ENCODE assay signal across 8 mouse cellular contexts in genomic region chr10:93162276-93162971, GRCm38 (mm10). TPM values are rescaled to one million over a fixed set of nuclear protein-coding genes. Genes with fewer than 3 reads are reported as not detected.
DNase-seq lines count a peak whose midpoint lies in the region; ATAC-seq and TF ChIP-seq lines count a peak whose summit lies in the region.

No protein-coding gene starts in this region.

- intact Hi-C loops in left cerebral cortex, postnatal 14 days (cut with DNase I) = loop anchor here (5.0 to 10.0 kb wide), 5 partner anchors 50 to 262 kb away; partner anchors contain the start of gene Cfap54
- intact Hi-C loops in left cerebral cortex, postnatal 36 days (cut with DNase I) = loop anchor here (5.0 to 10.0 kb wide), 4 partner anchors 78 to 270 kb away; partner anchors contain the start of gene Cfap54

- H3K9ac ChIP-seq in heart, embryonic 15.5 days = peak overlapping the region; percentile 97
- H3K9ac ChIP-seq in MEL (ENCODE audit: control insufficient read depth, low read depth, low read length, poor library complexity, severe bottlenecking) = peak overlapping the region; percentile 99
- peak overlapping the region; percentile 97; the same call in 1 of the 2 replicates for H3K9ac ChIP-seq in midbrain, embryonic 14.5 days (replicated peaks; ENCODE audit: low read length)

- H3K27ac ChIP-seq in heart, embryonic 15.5 days = peak overlapping the region; percentile 99
- H3K27ac ChIP-seq in MEL (ENCODE audit: control insufficient read depth, low read depth, low read length) = peak overlapping the region; percentile 90
- H3K27ac ChIP-seq in hindbrain, embryonic 10.5 days = peak overlapping the region; percentile 99
- H3K27ac ChIP-seq in midbrain, embryonic 14.5 days (replicated peaks; ENCODE audit: low read depth, low read length) = peak overlapping the region; percentile 99

- H3K27me3 ChIP-seq in heart, embryonic 15.5 days = no peaks in the 10 kb centered on the region
- H3K27me3 ChIP-seq in MEL (ENCODE audit: control insufficient read depth in 1 of 2, insufficient read depth in 2 of 2, low read length in 2 of 2) = no peaks in the 10 kb centered on the region
- H3K27me3 ChIP-seq in hindbrain, embryonic 10.5 days (ENCODE audit: insufficient read depth, poor library complexity, severe bottlenecking) = no peaks in the 10 kb centered on the region
- no peaks in the 10 kb centered on the region for H3K27me3 ChIP-seq in midbrain, embryonic 14.5 days (ENCODE audit: control insufficient read depth, insufficient read depth, low read length)

- peaks cover 33% of the 10 kb centered on the region for H3K4me1 ChIP-seq in heart, embryonic 15.5 days (replicated peaks)
- peaks cover 13 to 20% of the 10 kb centered on the region in 2 experiments for H3K4me1 ChIP-seq in MEL (ENCODE audit: control insufficient read depth in 1 of 2, insufficient read depth in 2 of 2, low read length in 2 of 2)
- peaks cover 58% of the 10 kb centered on the region for H3K4me1 ChIP-seq in hindbrain, embryonic 10.5 days (replicated peaks)
- peaks cover 38% of the 10 kb centered on the region for H3K4me1 ChIP-seq in midbrain, embryonic 14.5 days (ENCODE audit: control insufficient read depth, insufficient read depth, low read length)

- H3K4me2 ChIP-seq in heart, embryonic 15.5 days = peak overlapping the region; percentile 76
- peak overlapping the region; percentile 64 for H3K4me2 ChIP-seq in midbrain, embryonic 14.5 days (ENCODE audit: low read length)

- H3K36me3 ChIP-seq in heart, embryonic 15.5 days = no peaks in the 10 kb centered on the region
- H3K36me3 ChIP-seq in MEL (ENCODE audit: control insufficient read depth in 1 of 2, insufficient read depth in 2 of 2, low read length in 2 of 2) = peaks cover 0 to 33% of the 10 kb centered on the region in 2 experiments; a peak in 3 of 4 replicates
- no peaks in the 10 kb centered on the region for H3K36me3 ChIP-seq in hindbrain, embryonic 10.5 days
- H3K36me3 ChIP-seq in midbrain, embryonic 14.5 days (ENCODE audit: control insufficient read depth, insufficient read depth, low read length) = no peaks in the 10 kb centered on the region

- DNase-seq in heart, adult 18-20 months = no peak
- peak; percentile 55 for DNase-seq in MEL (ENCODE audit: low read depth, low spot score)
- no peak for DNase-seq in hindbrain, embryonic 10.5 days (ENCODE audit: low spot score)
- peak; percentile 68 for DNase-seq in midbrain, embryonic 14.5 days
- DNase-seq in left cerebral cortex, postnatal 14 days (ENCODE audit: low spot score in 2 of 2) = no peak
- no peak for DNase-seq in left cerebral cortex, postnatal 36 days (ENCODE audit: low spot score in 2 of 2)
- no peak for DNase-seq in cerebellum, postnatal 36 days

- 27% methylated on average over 11 of the region's 11 CpGs for WGBS in heart, embryonic 15.5 days
- whole genome bisulfite sequencing in hindbrain, embryonic 10.5 days = 11% methylated on average over 11 of the region's 11 CpGs
- WGBS in midbrain, embryonic 14.5 days = 5% methylated on average over 11 of the region's 11 CpGs

- H3K79me2 ChIP-seq in MEL (ENCODE audit: control insufficient read depth, insufficient read depth, low read length, poor library complexity) = peaks cover 55% of the 10 kb centered on the region

- peak overlapping the region; percentile 91 for H3K4me3 ChIP-seq in heart, embryonic 15.5 days
- peak overlapping the region; percentile 86 to 99 for H3K4me3 ChIP-seq in MEL (ENCODE audit: control insufficient read depth in 1 of 2, insufficient read depth in 1 of 2, low read depth in 2 of 2, low read length in 2 of 2)
- H3K4me3 ChIP-seq in hindbrain, embryonic 10.5 days = peak overlapping the region; percentile 99
- peak overlapping the region; percentile 98 for H3K4me3 ChIP-seq in midbrain, embryonic 14.5 days (replicated peaks; ENCODE audit: low read depth, low read length)

- TF ChIP-seq CTCF in MEL (IDR thresholded peaks at IDR 0.05 in 2 of 3, conservative IDR thresholded peaks at IDR 0.05 in 1 of 3; ENCODE audit: control insufficient read depth in 1 of 3, insufficient read depth in 1 of 3, low read depth in 2 of 3, low read length in 3 of 3, poor library complexity in 1 of 3, severe bottlenecking in 1 of 3) = no peak

- no peak for TF ChIP-seq RAD21 in MEL (IDR thresholded peaks at IDR 0.05; ENCODE audit: low read depth, low read length)

- ATAC-seq in heart, embryonic 15.5 days (replicated peaks; ENCODE audit: insufficient number of reproducible peaks, insufficient read depth, low FRiP score, low read depth) = no peak
- ATAC-seq in midbrain, embryonic 14.5 days (ENCODE audit: low FRiP score, low TSS enrichment) = no peak

- TF ChIP-seq EP300 in MEL (IDR thresholded peaks at IDR 0.05; ENCODE audit: low read depth in 1 of 2, low read length in 2 of 2) = no peak

- no peaks in the 10 kb centered on the region for H3K9me3 ChIP-seq in heart, embryonic 15.5 days (replicated peaks)
- H3K9me3 ChIP-seq in MEL (replicated peaks; ENCODE audit: insufficient read depth, low read length) = no peaks in the 10 kb centered on the region
- no peaks in the 10 kb centered on the region for H3K9me3 ChIP-seq in hindbrain, embryonic 10.5 days
- H3K9me3 ChIP-seq in midbrain, embryonic 14.5 days (ENCODE audit: control insufficient read depth, low read length) = no peaks in the 10 kb centered on the region

- TF ChIP-seq POLR2A in MEL (IDR thresholded peaks at IDR 0.05; ENCODE audit: control insufficient read depth in 1 of 2, insufficient read depth in 1 of 2, low read depth in 1 of 2, low read length in 2 of 2, poor library complexity in 1 of 2) = no peak

TF ChIP-seq in MEL, 35 proteins besides CTCF, POLR2A, EP300 and RAD21 (continues in another document):
- TF ChIP-seq CHD1 (IDR thresholded peaks at IDR 0.05; ENCODE audit: low read depth, low read length) (peak; percentile 65; the same call in 1 of the 2 replicates), ZMIZ1 (IDR thresholded peaks at IDR 0.05; ENCODE audit: low read depth, low read length) (no peak), MAX (IDR thresholded peaks at IDR 0.05; ENCODE audit: low read length) (no peak), USF2 (IDR thresholded peaks at IDR 0.05; ENCODE audit: borderline replicate concordance in 1 of 2, insufficient read depth in 1 of 2, low read depth in 1 of 2, low read length in 2 of 2) (no peak), MAZ (IDR thresholded peaks at IDR 0.05; ENCODE audit: low read depth, low read length) (no peak), POLR2AphosphoS2 (IDR thresholded peaks at IDR 0.05; ENCODE audit: low read length) (no peak), TAL1 (IDR thresholded peaks at IDR 0.05; ENCODE audit: low read length) (no peak), UBTF (IDR thresholded peaks at IDR 0.05; ENCODE audit: borderline replicate concordance, insufficient read depth, low read depth, low read length) (no peak), MEF2A (IDR thresholded peaks at IDR 0.05; ENCODE audit: extremely low read depth, insufficient replicate concordance, low read depth, low read length, poor library complexity, severe bottlenecking) (no peak), ETS1 (IDR thresholded peaks at IDR 0.05; ENCODE audit: low read depth, low read length) (0 out of 2 replicates have a peak, but pooled peaks have one; percentile 8), MAFK (IDR thresholded peaks at IDR 0.05; ENCODE audit: borderline replicate concordance, low read depth, low read length) (no peak), GATA1 (IDR thresholded peaks at IDR 0.05; ENCODE audit: low read depth, low read length) (peak; percentile 86), MXI1 (IDR thresholded peaks at IDR 0.05; ENCODE audit: low read depth, low read length) (no peak; the same call in 1 of the 2 replicates), TBP (IDR thresholded peaks at IDR 0.05; ENCODE audit: low read depth, low read length) (no peak), RCOR1 (IDR thresholded peaks at IDR 0.05; ENCODE audit: low read depth, low read length) (no peak), USF1 (IDR thresholded peaks at IDR 0.05; ENCODE audit: low read depth, low read length) (no peak), E2F4 (IDR thresholded peaks at IDR 0.05; ENCODE audit: borderline replicate concordance, low read depth, low read length) (no peak), SMC3 (IDR thresholded peaks at IDR 0.05; ENCODE audit: low read depth, low read length) (no peak), HCFC1 (IDR thresholded peaks at IDR 0.05; ENCODE audit: low read depth, low read length) (no peak), NRF1 (IDR thresholded peaks at IDR 0.05; ENCODE audit: insufficient read depth, low read depth, low read length, poor library complexity, severe bottlenecking) (no peak), TCF12 (IDR thresholded peaks at IDR 0.05; ENCODE audit: low read depth, low read length) (no peak), MYC (IDR thresholded peaks at IDR 0.05; ENCODE audit: low read depth, low read length) (no peak; the same call in 1 of the 2 replicates), JUND (IDR thresholded peaks at IDR 0.05; ENCODE audit: low read depth, low read length) (no peak), ELF1 (IDR thresholded peaks at IDR 0.05; ENCODE audit: low read depth, low read length) (no peak), ZKSCAN1 (IDR thresholded peaks at IDR 0.05; ENCODE audit: low read depth, low read length) (no peak), CHD2 (IDR thresholded peaks at IDR 0.05; ENCODE audit: low read length) (no peak), POLR2AphosphoS5 (IDR thresholded peaks at IDR 0.05; ENCODE audit: borderline replicate concordance, low read depth, low read length) (no peak), MYB (IDR thresholded peaks at IDR 0.05; ENCODE audit: low read depth, low read length) (no peak), SIN3A (IDR thresholded peaks at IDR 0.05; ENCODE audit: low read length) (peak; percentile 64), KAT2A (conservative IDR thresholded peaks at IDR 0.05; ENCODE audit: low read depth, low read length) (no peak), NELFE (IDR thresholded peaks at IDR 0.05; ENCODE audit: low read depth, low read length) (no peak), BHLHE40 (IDR thresholded peaks at IDR 0.05; ENCODE audit: borderline replicate concordance, low read depth, low read length) (no peak), GABPA (IDR thresholded peaks at IDR 0.05; ENCODE audit: low read depth, low read length) (no peak)

RNA-seq across cellular contexts. Expression of gene Cdk17, which starts 1.7 kb away (rescaled TPM):
- polyA plus RNA-seq in heart, embryonic 15.5 days (2015; fragmentation: Nextera tagmentation; extraction: Ambion mirVana) = 16.7 and 17.3 TPM in 2 replicates
- 10 to 100 TPM; 13.1 to 13.5 TPM for total RNA-seq in heart, adult 18-20 months (2021)
- total RNA-seq in MEL (2012; rRNA removed) = 25.6 and 28.9 TPM in 2 replicates
- polyA plus RNA-seq in MEL (2012; ENCODE audit: insufficient read depth in 1 of 2, insufficient read length in 2 of 2, low read depth in 1 of 2, low replicate concordance in 2 of 2, missing spikeins in 1 of 2) = 100 to 1,000 TPM in 1 of 2 experiments, 10 to 100 TPM in 1; 32.9 to 155 TPM
- polyA plus RNA-seq in hindbrain, embryonic 10.5 days (2016; fragmentation: Nextera tagmentation; extraction: Ambion mirVana) = 20.6 and 22.6 TPM in 2 replicates
- polyA plus RNA-seq in midbrain, embryonic 14.5 days (2014; fragmentation: Nextera tagmentation; extraction: Ambion mirVana) = 57.0 and 67.8 TPM in 2 replicates
- 100 to 1,000 TPM; 189 to 193 TPM for total RNA-seq in left cerebral cortex, postnatal 14 days (2021)
- 100 to 1,000 TPM; 234 to 248 TPM for total RNA-seq in left cerebral cortex, postnatal 36 days (2021)

Comparison
In these comparisons a context has a peak if more than half of its experiments do, and no peak if none do; other contexts are left out.
1. DNase-seq: peak in MEL (single experiment) and midbrain, embryonic 14.5 days (single experiment); none in heart, adult 18-20 months (0 of 2), hindbrain, embryonic 10.5 days (single experiment), left cerebral cortex, postnatal 14 days (0 of 2), left cerebral cortex, postnatal 36 days (0 of 2) and cerebellum, postnatal 36 days (0 of 2).
2. Peak in every context shown above with its lines, with median percentiles within 50 percentile points of each other: H3K27ac ChIP-seq, H3K4me3 ChIP-seq and H3K9ac ChIP-seq.